ENCODE assay signal across 8 mouse cellular contexts in the genomic region with DNA sequence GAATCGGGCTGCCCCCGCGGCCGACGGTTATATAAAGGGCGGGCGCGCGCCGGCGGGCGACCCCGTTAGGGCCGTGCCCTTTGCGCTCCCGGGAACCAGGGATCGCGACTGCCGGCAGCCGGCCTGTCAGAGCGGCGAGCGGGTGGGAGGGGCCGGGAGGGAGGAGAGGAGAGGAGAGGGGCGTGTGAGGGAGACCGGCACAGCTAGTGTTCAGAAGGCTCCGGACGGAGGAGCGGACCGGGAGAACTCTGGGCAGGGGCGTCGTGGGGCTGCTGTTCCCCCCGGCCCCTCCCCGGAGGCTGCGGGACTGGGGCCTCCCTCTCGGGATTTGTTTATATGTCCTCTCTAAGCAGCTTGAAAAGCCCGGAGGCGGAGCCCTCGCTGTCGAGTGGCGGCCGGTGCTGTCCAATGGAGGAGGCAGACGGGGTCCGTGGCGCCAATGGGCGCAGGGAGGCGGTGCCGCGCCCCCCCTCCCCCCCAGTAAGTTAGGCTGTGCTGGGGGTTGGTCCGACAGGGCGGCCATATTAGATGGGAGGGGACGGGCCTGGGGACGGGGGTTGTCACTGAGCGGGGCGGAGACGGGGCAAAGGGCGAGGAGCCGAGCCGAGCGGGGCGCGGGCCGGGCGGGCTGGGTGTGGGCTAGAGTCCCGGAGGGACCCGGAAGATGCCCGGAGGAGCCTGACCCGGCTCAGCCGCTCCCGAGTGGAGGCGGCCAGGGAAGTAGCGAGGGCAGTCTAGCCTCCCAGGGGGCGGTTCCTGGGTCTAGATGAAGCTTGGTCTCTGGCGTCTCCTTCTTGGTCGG. TPM values are rescaled to one million over a fixed set of nuclear protein-coding genes. Genes with fewer than 3 reads are reported as not detected.
DNase-seq lines count a peak whose midpoint lies in the region; ATAC-seq and TF ChIP-seq lines count a peak whose summit lies in the region.

No protein-coding gene starts in this region.

- 0 out of 2 replicates have a peak, but pooled peaks cover 5% of the 10 kb centered on the region for H3K4me1 ChIP-seq in embryonic facial prominence, embryonic 13.5 days
- H3K4me1 ChIP-seq in kidney, adult 2 months (ENCODE audit: control insufficient read depth, insufficient read depth, low read length) = peaks cover 3% of the 10 kb centered on the region; the same call in 1 of the 2 replicates
- H3K4me1 ChIP-seq in limb, embryonic 12.5 days (replicated peaks) = no peaks in the 10 kb centered on the region
- H3K4me1 ChIP-seq in midbrain, embryonic 15.5 days = peaks cover 10% of the 10 kb centered on the region
- H3K4me1 ChIP-seq in spleen, adult 2 months (ENCODE audit: control insufficient read depth, insufficient read depth, insufficient read length) = no peaks in the 10 kb centered on the region; the same call in 1 of the 2 replicates

- H3K27me3 ChIP-seq in embryonic facial prominence, embryonic 13.5 days = 0 out of 2 replicates have a peak, but pooled peaks cover 4% of the 10 kb centered on the region
- no peaks in the 10 kb centered on the region for H3K27me3 ChIP-seq in kidney, adult 2 months (replicated peaks; ENCODE audit: control insufficient read depth, insufficient read depth, low read length)
- H3K27me3 ChIP-seq in limb, embryonic 12.5 days = no peaks in the 10 kb centered on the region
- no peaks in the 10 kb centered on the region for H3K27me3 ChIP-seq in midbrain, embryonic 15.5 days (replicated peaks)
- H3K27me3 ChIP-seq in spleen, adult 2 months (ENCODE audit: control insufficient read depth, insufficient read depth, low read length) = no peaks in the 10 kb centered on the region

- H3K9ac ChIP-seq in embryonic facial prominence, embryonic 13.5 days = peak overlapping the region; percentile 80
- H3K9ac ChIP-seq in limb, embryonic 12.5 days (replicated peaks) = peak overlapping the region; percentile 78
- H3K9ac ChIP-seq in midbrain, embryonic 15.5 days = peak overlapping the region; percentile 67

- peak overlapping the region; percentile 99 for H3K4me3 ChIP-seq in embryonic facial prominence, embryonic 13.5 days
- peak overlapping the region; percentile 97 for H3K4me3 ChIP-seq in kidney, adult 2 months (ENCODE audit: insufficient read depth, low read depth, low read length)
- peak overlapping the region; percentile 99 for H3K4me3 ChIP-seq in limb, embryonic 12.5 days (replicated peaks)
- peak overlapping the region; percentile 64 for H3K4me3 ChIP-seq in midbrain, embryonic 15.5 days
- H3K4me3 ChIP-seq in spleen, adult 2 months (ENCODE audit: extremely low read depth, insufficient read depth, insufficient read length) = peak overlapping the region; percentile 91

- WGBS in embryonic facial prominence, embryonic 13.5 days = under 1% methylated on average over 71 of the region's 75 CpGs
- WGBS in kidney, adult 2 months = under 1% methylated on average over 66 of the region's 75 CpGs
- under 1% methylated on average over 67 of the region's 75 CpGs for WGBS in limb, embryonic 12.5 days
- under 1% methylated on average over 71 of the region's 75 CpGs for WGBS in midbrain, embryonic 15.5 days
- WGBS in spleen, adult 2 months = 1% methylated on average over 72 of the region's 75 CpGs

- peak; percentile 99 for DNase-seq in 3134 (ENCODE audit: extremely low read depth, insufficient read length, low spot score)
- DNase-seq in adrenal gland, postnatal 36 days = peak; percentile 96
- peak; percentile 96 to 98 for DNase-seq in heart, adult 18-20 months
- DNase-seq in kidney, adult 2 months = peak; percentile 98
- peak; percentile 92 to 97 for DNase-seq in spleen, adult 2 months (ENCODE audit: low read depth in 1 of 2, low spot score in 2 of 2)

- H3K4me2 ChIP-seq in embryonic facial prominence, embryonic 13.5 days = peak overlapping the region; percentile 66
- H3K4me2 ChIP-seq in limb, embryonic 12.5 days = peak overlapping the region; percentile 67
- H3K4me2 ChIP-seq in midbrain, embryonic 15.5 days = peak overlapping the region; percentile 71

- H3K9me3 ChIP-seq in embryonic facial prominence, embryonic 13.5 days = no peaks in the 10 kb centered on the region
- H3K9me3 ChIP-seq in limb, embryonic 12.5 days = no peaks in the 10 kb centered on the region
- H3K9me3 ChIP-seq in midbrain, embryonic 15.5 days = no peaks in the 10 kb centered on the region

- H3K36me3 ChIP-seq in embryonic facial prominence, embryonic 13.5 days = no peaks in the 10 kb centered on the region
- peaks cover 2% of the 10 kb centered on the region; the same call in 1 of the 2 replicates for H3K36me3 ChIP-seq in kidney, adult 2 months (ENCODE audit: control insufficient read depth, insufficient read depth, low read length)
- H3K36me3 ChIP-seq in limb, embryonic 12.5 days = no peaks in the 10 kb centered on the region
- H3K36me3 ChIP-seq in midbrain, embryonic 15.5 days (replicated peaks) = no peaks in the 10 kb centered on the region
- peaks cover 2% of the 10 kb centered on the region for H3K36me3 ChIP-seq in spleen, adult 2 months (ENCODE audit: control insufficient read depth, insufficient read depth, low read length)

- no peak for TF ChIP-seq CTCF in kidney, adult 2 months (conservative IDR thresholded peaks at IDR 0.05; ENCODE audit: insufficient read depth, insufficient read length, low read depth, low read length)
- no peak for TF ChIP-seq CTCF in spleen, adult 2 months (IDR thresholded peaks at IDR 0.05; ENCODE audit: extremely low read depth, insufficient read depth, insufficient read length, insufficient replicate concordance)

- peak; percentile 97 for ATAC-seq in embryonic facial prominence, embryonic 13.5 days (ENCODE audit: insufficient number of reproducible peaks, insufficient read depth, low FRiP score, low TSS enrichment, low read depth)
- peak; percentile 99 for ATAC-seq in limb, embryonic 12.5 days (ENCODE audit: insufficient number of reproducible peaks, insufficient read depth, low FRiP score, low TSS enrichment, low read depth)
- peak; percentile 98 for ATAC-seq in midbrain, embryonic 15.5 days (replicated peaks)

- TF ChIP-seq POLR2A in kidney, adult 2 months (IDR thresholded peaks at IDR 0.05; ENCODE audit: low read depth, low read length) = no peak
- TF ChIP-seq POLR2A in spleen, adult 2 months (IDR thresholded peaks at IDR 0.05; ENCODE audit: low read depth, low read length) = no peak; the same call in 1 of the 2 replicates

- peak overlapping the region; percentile 68 for H3K27ac ChIP-seq in embryonic facial prominence, embryonic 13.5 days
- peak overlapping the region; percentile 89 for H3K27ac ChIP-seq in kidney, adult 2 months (ENCODE audit: insufficient read depth, low read depth, low read length)
- H3K27ac ChIP-seq in limb, embryonic 12.5 days = peak overlapping the region; percentile 84
- peak overlapping the region; percentile 83 for H3K27ac ChIP-seq in midbrain, embryonic 15.5 days
- H3K27ac ChIP-seq in spleen, adult 2 months (ENCODE audit: insufficient read depth, low read length) = peak overlapping the region; percentile 85

RNA-seq across cellular contexts. Expression of gene Crebrf, which starts 0.7 kb away (rescaled TPM):
- total RNA-seq in adrenal gland, postnatal 36 days (2021) = 10 to 100 TPM; 64.7 to 78.0 TPM
- polyA plus RNA-seq in embryonic facial prominence, embryonic 13.5 days (2015; fragmentation: Nextera tagmentation; extraction: Ambion mirVana) = 8.1 and 8.2 TPM in 2 replicates
- total RNA-seq in heart, adult 18-20 months (2021) = 10 to 100 TPM; 64.6 to 75.1 TPM
- 7.4 and 9.1 TPM in 2 replicates for polyA plus RNA-seq in kidney, adult 2 months (2012; rRNA removed)
- polyA plus RNA-seq in limb, embryonic 12.5 days (2016; fragmentation: Nextera tagmentation; extraction: Ambion mirVana) = 3.9 and 6.0 TPM in 2 replicates
- polyA plus RNA-seq in midbrain, embryonic 15.5 days (2015; fragmentation: Nextera tagmentation; extraction: Ambion mirVana) = 11.8 and 14.8 TPM in 2 replicates
- 4.5 and 5.4 TPM in 2 replicates for polyA plus RNA-seq in spleen, adult 2 months (2012; rRNA removed)

RNA-seq across cellular contexts. Expression of gene Atp6v0e, which starts 53.1 kb away (rescaled TPM):
- total RNA-seq in adrenal gland, postnatal 36 days (2021) = 100 to 1,000 TPM; 193 to 224 TPM
- polyA plus RNA-seq in embryonic facial prominence, embryonic 13.5 days (2015; fragmentation: Nextera tagmentation; extraction: Ambion mirVana) = 180 and 202 TPM in 2 replicates
- 10 to 100 TPM; 62.8 to 68.0 TPM for total RNA-seq in heart, adult 18-20 months (2021)
- polyA plus RNA-seq in kidney, adult 2 months (2012; rRNA removed) = 399 and 450 TPM in 2 replicates
- 112 and 114 TPM in 2 replicates for polyA plus RNA-seq in limb, embryonic 12.5 days (2016; fragmentation: Nextera tagmentation; extraction: Ambion mirVana)
- polyA plus RNA-seq in midbrain, embryonic 15.5 days (2015; fragmentation: Nextera tagmentation; extraction: Ambion mirVana) = 82.7 and 89.4 TPM in 2 replicates
- polyA plus RNA-seq in spleen, adult 2 months (2012; rRNA removed) = 150 and 192 TPM in 2 replicates

Comparison
In these comparisons a context has a peak if more than half of its experiments do, and no peak if none do; other contexts are left out.
1. Peak in every context shown above with its lines: DNase-seq, ATAC-seq, H3K4me3 ChIP-seq and H3K27ac ChIP-seq.